Comparison of ENCODE assay signal across 8 mouse cellular contexts in genomic region chr7:28013549-28014444, GRCm38 (mm10). TPM values are rescaled to one million over a fixed set of nuclear protein-coding genes. Genes with fewer than 3 reads are reported as not detected.
DNase-seq lines count a peak whose midpoint lies in the region; ATAC-seq and TF ChIP-seq lines count a peak whose summit lies in the region.

Zfp850 (minus strand) TSS chr7:28014115.

- no peaks in the 10 kb centered on the region for H3K9me3 ChIP-seq in hindbrain, embryonic 14.5 days (ENCODE audit: control insufficient read depth, low read length)

- CTCF ChIA-PET in Patski (lab: Charles Lee): interaction anchor here (0.9 to 1.1 kb wide), 2 partner anchors 9 to 37 kb away, joined by 3 read pairs; no protein-coding TSS in a partner anchor

- peak within 1 kb of the TSS; percentile 61 for H3K27ac ChIP-seq in hindbrain, embryonic 14.5 days

- ATAC-seq in Patski: peak; percentile 82
- ATAC-seq in hindbrain, embryonic 14.5 days (ENCODE audit: low FRiP score): peak; percentile 92

- peaks cover 3% of the 10 kb centered on the region for H3K27me3 ChIP-seq in Patski
- no peaks in the 10 kb centered on the region for H3K27me3 ChIP-seq in hindbrain, embryonic 14.5 days (ENCODE audit: control insufficient read depth, insufficient read depth, low read length)

- no peak for TF ChIP-seq CTCF in Patski (IDR thresholded peaks at IDR 0.05)

- WGBS in hindbrain, embryonic 14.5 days: under 1% methylated on average over 47 of the region's 47 CpGs

- POLR2A ChIA-PET in Patski (lab: Charles Lee): interaction anchor here (0.5 kb wide), 1 partner anchor 15 kb away, joined by 3 read pairs; no protein-coding TSS in a partner anchor

- peaks cover 9% of the 10 kb centered on the region for H3K4me1 ChIP-seq in hindbrain, embryonic 14.5 days (replicated peaks; ENCODE audit: control insufficient read depth, insufficient read depth, low read length)

- H3K4me3 ChIP-seq in hindbrain, embryonic 14.5 days (replicated peaks; ENCODE audit: low read length): peak within 1 kb of the TSS; percentile 58

- H3K4me2 ChIP-seq in hindbrain, embryonic 14.5 days (replicated peaks): peak within 1 kb of the TSS; percentile 89

- no peak for DNase-seq in Patski (ENCODE audit: low read depth, low spot score)
- DNase-seq in cerebellum, postnatal 14 days: peak; percentile 83 to 84
- peak; percentile 61 to 71 for DNase-seq in frontal cortex, postnatal 25 days (ENCODE audit: low spot score in 2 of 2)
- peak; percentile 77 for DNase-seq in hindbrain, embryonic 14.5 days (ENCODE audit: low spot score)
- DNase-seq in layer of hippocampus, postnatal 36 days: peak; percentile 82 to 83
- peak; percentile 85 for DNase-seq in lung, postnatal 36 days
- peak; percentile 64 for DNase-seq in retina, postnatal 7 days (ENCODE audit: low read depth, low spot score)
- peak; percentile 55 for DNase-seq in urinary bladder, adult 2 months (ENCODE audit: low spot score)

- H3K36me3 ChIP-seq in hindbrain, embryonic 14.5 days (replicated peaks; ENCODE audit: control insufficient read depth, insufficient read depth): 0 out of 2 replicates have a peak, but pooled peaks cover 4% of the 10 kb centered on the region

- in situ Hi-C loops in Patski (cut with MboI; ENCODE audit: low pct_unique_long_range_greater_than_20kb): no loop called here

- peak within 1 kb of the TSS; percentile 75 for H3K9ac ChIP-seq in hindbrain, embryonic 14.5 days

RNA-seq across cellular contexts. Expression of gene Zfp850, which starts in this region (rescaled TPM):
- polyA plus RNA-seq in Patski (2021): 3.0 TPM
- polyA plus RNA-seq in hindbrain, embryonic 14.5 days (2014; fragmentation: Nextera tagmentation; extraction: Ambion mirVana): 7.0 and 7.1 TPM in 2 replicates
- 1 to 10 TPM; 5.7 to 6.8 TPM for total RNA-seq in layer of hippocampus, postnatal 36 days (2021)
- polyA plus RNA-seq in urinary bladder, adult 2 months (2012; rRNA removed): 0.84 and 0.88 TPM in 2 replicates

Comparison
In these comparisons a context has a peak if more than half of its experiments do, and no peak if none do; other contexts are left out.
1. Peak in DNase-seq in urinary bladder, adult 2 months; RNA of the gene not detected or under 1 TPM.